Mouse (Mus musculus): ENCODE results near the gene Timp3.

DNA sequence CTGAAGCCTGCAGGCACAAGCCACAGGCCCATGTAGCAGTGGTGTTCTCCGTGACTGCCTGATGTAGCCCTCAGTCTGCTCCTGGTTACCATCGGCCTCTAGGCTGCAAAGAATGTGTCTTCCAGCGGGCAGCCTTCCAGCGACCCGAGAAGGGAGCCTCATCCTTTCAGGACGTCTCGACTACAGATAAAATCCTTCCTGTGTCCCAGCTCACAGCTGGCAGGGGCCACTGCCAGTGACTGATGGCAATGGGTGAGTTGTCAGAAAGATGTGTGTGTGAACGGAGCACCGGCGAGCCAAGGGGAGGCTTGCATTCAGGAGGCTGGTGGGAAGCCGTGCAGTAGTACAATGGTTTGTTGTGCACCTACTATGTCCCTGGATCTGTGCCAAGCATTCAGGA, 75.7 kb downstream of the Timp3 start:
- no peak for TF ChIP-seq CTCF (conservative IDR thresholded peaks at IDR 0.05; ENCODE audit: low read length)
- no peak for TF ChIP-seq NANOG (IDR thresholded peaks at IDR 0.05; ENCODE audit: borderline replicate concordance, low read length)

Measured in E14TG2a.4 (cell line).